Mouse (Mus musculus) kidney, adult 8-10 months (tissue): Measurements from ENCODE around the gene Rhbg.
"Not testable (repeated sequence)": the region's sequence is repeated elsewhere in the genome, so short reads cannot be mapped to it uniquely, and the experiment has no call there.

Experiments
- DNase-seq, 2 experiments: peaks; one replicate each; pipeline ENCODE4 v3.0.0; 2022

The Rhbg gene

DNA sequence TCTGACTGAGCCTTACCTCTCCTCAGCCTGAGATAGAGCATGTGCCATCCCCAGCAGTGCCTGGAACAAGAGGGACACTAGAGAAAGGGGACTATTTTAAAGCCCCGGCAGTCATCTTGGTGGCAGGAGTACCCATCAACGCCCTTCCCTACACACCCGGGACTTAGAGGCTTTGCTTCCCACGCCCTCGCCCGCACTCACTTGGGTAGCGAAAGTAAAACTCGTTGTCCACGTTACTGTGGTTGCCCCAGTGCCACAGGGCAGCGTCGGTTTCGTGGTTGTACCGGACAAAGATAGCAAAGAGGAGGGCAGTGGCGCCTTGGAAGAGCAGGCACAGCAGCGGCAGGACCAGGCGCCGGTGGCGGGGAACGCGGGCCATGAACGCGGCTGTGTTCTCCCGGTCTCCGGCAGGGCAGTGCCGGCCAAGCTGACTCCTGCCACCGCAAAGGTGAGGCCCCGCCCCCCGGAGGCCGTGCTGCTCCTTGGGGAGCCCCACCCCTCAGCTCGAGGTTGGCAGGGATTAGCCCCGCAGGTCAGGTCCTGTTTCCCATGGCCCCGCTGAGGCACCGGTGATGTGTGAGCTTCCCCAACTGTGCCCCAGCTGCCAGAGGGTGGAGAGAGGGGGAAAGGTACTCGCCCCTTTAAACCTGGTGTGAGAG is at the start of gene Rhbg:
Gene Rhbg, minus strand, starts transcription at position 442 of the 659 bp plus-strand sequence.
- DNase-seq = peak; percentile 76 to 78

DNA sequence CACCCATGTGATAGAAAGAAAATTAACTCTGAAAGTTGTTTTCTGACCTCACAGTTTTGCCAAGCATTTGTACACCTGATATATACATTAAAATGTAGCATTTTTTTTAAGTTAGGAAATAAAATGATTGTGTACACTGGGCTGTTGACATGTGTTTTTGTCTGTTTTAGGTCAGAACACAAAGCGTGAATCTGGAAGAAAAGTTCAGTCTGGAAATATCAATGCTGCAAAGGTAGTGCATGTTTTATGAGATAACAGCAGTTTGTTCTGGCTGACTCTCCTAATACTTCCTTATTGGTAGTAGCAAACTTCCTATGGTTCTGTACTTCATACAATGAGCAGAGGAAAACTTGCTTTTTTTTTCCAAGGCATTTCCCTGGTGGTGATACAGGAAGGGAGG is 44.7 kb upstream of the Rhbg start:
- no peak for DNase-seq

DNA sequence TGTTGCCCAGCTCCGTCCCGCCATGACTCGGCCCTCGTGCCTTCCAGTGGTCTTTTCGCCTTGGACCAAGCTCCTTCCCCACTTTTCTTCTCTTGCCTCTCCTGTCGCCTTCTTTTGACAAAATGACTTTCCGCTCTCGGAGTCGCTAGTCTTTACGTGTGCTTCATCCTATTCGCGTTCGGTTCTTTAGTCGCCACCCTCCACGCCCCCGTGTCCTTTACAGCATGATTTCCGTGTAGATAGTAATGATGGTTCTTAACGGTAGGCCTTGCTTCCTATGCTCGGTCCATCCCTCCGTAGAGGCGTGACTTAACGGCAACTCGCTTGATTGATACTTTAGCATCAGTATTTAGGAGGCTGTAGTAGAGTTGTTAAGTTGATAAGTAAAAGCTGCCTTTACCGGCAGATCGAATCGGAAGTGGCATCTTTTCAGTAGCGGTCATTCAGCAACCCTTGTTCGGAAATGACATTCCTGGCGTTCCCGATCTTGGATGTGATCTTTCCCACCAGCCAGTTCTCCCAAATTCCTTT is 42.9 kb upstream of the Rhbg start:
- no peak for DNase-seq

DNA sequence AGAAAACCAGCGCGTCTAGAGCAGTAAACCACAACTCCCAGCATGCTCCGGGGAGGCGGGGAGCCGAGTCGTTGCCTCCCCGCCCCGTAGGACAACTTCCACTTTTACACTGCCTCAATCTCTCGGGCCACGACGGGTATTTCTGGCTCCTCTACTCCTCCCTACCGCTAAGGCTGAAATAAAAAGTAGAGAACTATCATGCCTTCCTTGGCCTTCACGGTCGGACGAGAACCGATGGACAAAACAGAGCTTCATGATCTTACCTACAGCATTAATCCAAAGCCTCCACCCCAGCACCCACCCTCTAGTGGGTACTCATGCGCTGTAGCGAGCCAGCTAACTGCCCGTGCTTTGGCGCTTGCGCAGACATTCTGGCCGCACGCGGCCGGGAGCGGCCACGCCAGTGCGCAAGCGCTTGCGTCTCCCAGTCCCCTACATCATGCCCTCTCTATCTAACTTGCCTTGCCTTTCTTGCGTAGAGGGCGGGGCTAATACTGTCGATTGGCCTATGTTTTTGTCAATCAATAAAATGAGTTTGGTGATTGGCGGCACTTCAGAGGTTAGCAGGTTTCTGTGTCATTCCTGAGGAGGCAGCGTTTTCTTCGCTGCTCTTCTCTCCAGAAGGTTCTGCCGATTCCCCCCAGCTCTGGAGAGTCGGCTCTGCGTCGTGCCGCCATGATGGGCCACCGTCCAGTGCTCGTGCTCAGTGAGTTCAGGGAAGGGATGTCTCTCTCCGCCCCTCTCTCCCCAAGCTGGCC is 42.2 kb upstream of the Rhbg start, which contains the start of the genes Tsacc and Cct3:
Gene Tsacc, minus strand, starts transcription at position 439 of the 758 bp plus-strand sequence.
Gene Cct3, plus strand, starts transcription at position 556 of the 758 bp plus-strand sequence.
- peak; percentile 97 to 98 for DNase-seq

DNA sequence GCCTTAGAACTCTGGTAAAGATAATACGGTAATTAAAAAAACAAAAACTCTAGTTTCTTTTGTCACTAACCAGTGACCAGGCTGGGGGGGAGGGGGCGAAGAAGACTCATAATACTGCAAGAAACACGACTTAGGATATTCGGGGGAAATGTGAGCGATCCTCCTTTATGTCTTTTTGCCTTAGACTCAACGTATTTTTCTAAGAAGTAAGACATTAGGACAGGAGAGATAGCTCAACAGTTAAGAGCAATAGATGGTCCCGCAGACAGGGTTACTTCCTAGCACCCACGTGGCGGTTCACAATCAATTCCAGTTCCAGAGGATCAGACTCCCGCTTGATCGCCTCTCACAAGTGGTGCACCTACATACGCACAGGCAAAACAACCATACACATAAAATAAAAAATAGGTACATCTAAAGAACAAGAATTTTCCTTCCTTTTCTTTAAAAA is 41.6 kb upstream of the Rhbg start:
- DNase-seq = no peak

DNA sequence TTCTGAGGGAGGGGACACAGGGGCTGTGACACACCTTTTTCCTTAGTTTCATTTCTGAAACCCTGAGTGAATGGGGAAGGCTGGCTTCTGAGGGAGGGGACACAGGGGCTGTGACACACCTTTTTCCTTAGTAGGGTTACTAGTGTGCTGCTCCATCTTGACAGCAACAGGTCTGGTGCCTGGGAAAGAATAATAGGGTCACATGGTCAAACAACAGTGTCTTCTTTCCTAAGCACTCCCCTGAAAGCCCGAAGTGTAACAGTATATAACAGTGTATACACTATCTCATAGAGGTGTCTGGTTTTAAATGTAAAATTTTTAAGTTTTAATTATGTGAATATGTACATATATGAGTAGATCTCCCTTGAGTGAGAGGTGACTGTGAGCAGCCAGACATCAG is 40.8 kb upstream of the Rhbg start:
- not testable (repeated sequence) for DNase-seq

DNA sequence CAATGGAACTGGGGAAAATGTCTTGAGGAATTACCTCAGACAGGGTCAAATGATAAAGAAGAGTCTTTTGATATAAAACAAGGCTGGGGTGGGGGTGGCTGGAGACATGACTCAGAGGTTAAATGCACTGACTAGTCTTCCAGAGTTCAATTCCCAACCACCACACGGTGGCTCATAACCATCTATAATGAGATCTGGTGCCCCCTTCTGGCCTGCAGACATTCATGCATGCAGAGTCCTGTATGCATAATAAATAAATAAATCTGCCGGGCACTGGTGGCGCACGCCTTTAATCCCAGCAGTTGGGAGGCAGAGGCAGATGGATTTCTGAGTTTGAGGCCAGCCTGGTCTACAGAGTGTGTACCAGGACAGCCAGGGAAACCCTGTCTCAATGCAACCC is 37.5 kb upstream of the Rhbg start:
- peak; percentile 17 to 24 for DNase-seq

DNA sequence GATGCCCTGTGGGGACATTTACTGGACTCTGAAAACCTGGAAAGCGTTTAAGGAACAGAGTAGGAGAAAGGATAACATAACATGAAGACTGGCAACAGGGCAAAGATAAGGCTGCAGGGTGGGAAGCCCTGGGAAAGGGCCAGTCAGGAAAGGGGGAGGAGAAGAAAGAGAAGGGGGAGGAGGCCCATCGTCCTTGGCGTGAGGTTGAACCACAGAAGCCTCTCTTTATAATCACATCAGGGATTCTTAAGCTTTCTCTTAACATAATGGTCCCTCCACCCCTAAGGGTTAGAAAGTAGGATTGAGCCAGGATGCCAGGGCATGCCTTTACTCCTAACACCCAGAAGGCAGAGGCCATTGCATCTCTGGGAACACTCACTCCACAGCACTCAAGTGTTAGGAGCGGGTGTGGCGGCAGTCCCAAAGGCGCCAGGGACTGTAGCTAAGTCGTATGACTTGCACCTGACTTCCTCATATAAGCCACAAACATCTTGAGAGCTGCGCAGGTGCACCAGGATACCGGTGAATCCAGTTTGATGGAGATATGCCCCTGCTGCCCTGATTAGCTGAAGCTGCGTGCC is 33.7 kb upstream of the Rhbg start:
- DNase-seq = not testable (repeated sequence)

DNA sequence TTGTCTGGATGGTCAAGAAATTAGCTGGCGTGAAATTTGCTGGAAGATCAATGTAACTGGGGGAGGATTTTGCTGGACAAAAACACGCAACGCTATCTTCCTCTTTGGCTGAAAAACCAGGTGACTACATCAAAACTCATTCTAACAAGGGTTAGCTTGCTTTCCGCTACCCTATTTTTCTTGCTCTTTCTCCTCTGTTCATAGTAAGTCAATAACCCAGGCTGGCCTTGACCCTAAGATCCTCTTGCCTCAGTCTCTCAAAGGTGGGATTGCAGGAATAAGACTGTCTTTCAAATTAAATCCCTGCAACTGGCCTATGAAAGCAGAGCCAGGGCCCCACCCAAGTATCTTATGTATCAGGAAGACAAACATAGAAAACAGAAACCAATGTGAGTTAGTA is 32.6 kb upstream of the Rhbg start, which contains the start of gene Gm38392:
Gene Gm38392, minus strand, starts transcription at position 101 of the 400 bp plus-strand sequence.
- DNase-seq = no peak

DNA sequence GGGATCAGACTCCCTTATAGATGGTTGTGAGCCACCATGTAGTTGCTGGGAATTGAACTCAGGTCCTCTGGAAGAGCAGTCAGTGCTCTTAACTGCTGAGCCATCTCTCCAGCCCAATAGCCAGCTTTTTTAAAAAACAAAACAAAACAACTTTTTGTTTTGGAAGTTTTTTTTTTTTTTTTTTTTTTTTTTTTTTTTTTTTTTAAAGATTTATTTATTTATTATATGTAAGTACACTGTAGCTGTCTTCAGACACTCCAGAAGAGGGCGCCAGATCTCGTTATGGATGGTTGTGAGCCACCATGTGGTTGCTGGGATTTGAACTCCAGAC is 31.0 kb upstream of the Rhbg start:
- not testable (repeated sequence) for DNase-seq

DNA sequence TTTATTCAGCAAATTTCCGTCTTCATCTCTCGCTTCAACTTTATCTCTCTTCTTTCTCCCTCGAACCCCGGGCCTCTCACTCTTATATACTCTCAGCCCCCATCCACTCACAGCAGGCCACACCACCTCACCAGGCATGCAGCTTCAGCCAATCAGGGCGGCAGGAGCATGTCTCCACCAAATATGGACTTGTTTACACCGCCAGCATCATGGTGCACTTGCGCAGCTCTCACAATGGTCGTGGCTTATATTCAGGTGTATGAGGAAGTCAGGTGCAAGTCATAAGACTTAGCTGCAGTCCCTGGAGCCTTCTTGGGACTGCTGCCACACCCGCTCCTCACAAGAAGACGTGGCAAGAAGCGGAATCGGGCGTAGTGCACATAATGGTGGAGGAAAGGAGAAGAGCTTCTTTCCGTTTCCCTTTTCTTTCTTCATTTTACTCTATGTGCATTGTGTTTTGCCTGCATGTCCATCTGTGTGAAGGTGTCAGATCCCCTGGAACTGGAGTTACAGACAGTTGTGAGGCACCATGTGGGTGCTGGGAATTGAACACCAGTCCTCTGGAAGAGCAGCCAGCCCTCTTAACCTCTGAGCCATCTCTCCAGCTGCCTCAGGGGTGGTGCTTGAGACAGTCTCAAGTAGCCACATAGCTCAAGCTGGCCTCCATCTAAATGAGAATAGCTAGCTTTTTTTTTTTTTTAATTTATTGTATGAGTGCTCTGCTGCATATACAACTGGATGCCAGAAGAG is 30.5 kb upstream of the Rhbg start:
- DNase-seq = not testable (repeated sequence)

DNA sequence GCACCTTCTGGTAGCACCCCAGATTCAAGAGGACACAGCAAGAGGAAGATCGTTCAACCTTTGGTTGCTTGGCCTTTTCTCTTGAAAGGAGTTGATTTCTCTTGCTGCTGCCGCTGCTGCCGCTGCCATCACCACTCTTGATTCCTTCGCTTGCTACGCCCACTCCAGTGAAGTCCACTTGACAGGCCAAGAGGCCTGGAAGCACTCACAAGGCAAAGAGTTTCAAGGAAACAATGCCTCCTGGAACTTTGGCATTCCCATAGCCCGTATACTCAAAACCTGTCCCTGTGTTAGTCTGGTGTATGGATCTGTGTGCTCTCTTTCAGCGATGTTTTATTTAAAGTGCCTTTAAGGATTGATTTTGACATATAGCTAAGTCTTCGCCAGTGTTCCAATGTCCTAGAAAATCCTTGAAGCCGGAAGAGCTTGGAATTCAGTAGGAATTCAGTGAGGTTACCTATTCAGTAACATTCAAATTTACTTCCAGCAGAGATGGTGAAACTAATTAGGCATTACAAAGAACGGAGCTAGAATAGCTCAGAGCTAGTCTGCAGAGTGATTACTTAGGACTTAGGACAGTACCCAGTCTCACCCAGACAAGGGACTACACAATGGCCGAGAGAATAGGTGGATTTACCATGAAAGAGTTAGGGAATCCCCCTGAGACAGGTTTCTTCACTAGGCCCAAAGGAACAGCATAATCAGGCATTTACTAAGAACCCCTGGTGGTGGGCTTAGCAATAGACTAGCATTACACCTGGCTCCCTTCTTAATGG is 26.8 kb upstream of the Rhbg start:
- not testable (repeated sequence) for DNase-seq

DNA sequence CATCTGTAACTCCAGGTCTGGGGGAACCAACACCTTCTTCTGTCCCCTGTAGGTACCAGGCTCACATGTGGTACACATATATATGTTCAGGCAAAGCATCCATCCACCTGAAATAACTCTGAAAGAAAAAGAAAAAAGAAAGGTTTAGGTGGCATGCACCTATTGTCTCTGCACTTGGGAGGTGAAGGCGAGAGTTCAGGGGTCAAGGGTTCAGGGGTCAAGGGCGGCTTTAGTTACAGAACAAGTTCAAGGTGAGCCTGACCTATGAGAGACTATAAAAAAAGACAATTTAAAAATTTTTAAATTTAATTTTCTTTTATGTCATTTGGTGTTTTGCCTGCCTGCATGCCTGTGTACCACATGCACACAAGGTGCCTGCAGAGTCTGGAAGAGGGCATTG is 25.5 kb upstream of the Rhbg start:
- DNase-seq = no peak

DNA sequence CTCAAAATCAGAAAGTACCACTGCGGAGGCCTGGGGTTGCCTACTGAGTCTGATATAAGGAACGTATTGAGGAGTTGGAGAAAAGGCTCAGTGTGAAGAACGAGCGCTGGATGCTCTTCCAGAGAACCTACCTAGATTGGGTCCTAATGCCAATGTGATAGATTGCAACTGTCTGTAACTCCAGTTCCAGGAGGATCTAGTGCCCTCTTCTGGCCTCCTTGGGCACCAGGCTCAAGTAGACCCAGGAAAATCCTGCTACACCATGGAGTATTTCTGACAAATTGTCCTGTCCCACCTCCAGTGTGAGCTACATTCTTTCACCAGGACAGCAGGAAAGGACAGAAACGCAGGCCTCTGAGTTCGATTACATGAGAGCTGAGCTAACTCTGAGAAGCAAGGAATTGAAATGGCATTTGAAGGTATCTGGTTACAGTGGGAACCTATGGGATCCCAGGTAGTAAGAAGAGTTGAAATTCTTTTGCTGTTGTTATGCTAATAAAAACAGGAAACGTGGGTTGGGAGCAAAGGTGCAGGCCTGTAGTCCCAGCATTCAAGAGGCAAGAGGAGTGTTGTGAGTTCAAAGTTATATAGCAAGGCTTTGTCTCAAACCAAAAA is 22.1 kb upstream of the Rhbg start:
- peak in 1 of 2 experiments; percentile 47 for DNase-seq

DNA sequence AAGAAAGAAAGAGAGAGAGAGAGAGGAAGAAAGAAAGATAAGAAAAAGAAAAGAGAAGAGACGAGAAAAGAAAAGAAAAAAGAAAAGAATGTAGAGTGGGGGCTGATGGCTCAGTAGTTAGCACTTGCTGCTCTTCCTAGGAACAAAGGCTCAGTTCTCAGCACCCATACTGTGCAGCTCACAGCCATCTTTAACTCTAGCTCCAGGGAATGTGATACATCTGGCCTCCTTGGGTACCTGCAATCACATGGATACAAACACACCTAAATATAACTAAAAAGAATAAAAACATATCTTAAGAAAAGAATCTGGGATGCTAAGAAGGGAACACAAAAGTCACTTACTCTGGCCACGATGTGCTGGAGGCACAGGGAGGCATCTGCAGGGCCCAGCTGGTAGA is 21.6 kb upstream of the Rhbg start:
- DNase-seq = no peak

DNA sequence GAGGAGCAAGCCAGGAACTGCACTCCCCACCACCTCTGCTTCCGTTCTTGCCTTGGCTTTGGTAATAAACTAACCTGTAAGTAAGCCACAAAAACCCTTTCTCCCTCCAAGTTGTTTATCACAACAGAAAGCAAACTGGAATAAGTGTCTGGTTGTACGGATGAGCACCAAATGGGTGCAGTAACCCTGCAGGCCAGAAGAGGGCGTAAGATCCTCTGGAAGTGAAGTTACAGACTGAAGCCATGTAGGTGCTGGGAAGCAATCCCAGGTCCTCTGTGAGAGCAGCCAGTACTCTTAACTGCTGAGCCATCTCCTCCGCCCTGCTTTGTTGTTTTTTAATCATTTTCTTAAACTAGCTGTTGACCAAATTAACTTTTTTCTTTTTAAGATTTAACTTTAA is 19.5 kb upstream of the Rhbg start:
- DNase-seq = no peak

DNA sequence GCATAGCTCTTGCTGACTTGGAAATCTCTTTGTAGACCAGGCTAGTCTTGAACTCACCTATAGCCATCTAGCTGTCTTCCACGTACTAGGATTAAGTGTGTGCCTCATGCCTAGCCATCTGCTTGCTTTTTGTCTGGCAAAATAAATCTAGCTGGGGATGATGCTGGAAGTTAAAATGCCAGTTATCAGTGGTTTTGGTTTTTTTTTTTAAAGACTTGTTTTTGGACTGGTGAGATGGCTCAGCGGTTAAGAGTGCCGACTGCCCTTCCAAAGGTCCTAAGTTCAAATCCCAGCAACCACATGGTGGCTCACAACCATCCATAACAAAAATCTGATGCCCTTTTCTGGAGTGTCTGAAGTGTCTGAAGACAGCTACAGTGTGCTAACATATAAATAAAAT is 17.4 kb upstream of the Rhbg start:
- DNase-seq = no peak

DNA sequence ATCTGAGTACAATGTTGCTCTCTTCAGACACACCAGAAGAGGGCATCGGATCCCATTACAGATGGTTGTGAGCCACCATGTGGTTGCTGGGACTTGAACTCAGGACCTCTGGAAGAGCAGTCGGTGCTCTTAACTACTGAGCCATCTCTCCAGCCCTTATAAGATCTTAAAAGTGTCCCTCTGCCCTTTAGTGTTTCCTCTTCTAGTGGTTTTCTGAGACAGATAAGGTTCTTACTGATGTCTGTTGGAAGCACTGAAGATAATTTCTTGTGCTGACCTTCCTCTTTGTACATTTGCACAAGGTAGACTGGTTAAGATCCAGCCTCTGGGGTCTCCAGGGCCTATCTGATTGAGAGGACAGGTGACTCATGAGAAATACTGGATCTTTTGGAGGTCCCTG is 16.8 kb upstream of the Rhbg start:
- not testable (repeated sequence) for DNase-seq

DNA sequence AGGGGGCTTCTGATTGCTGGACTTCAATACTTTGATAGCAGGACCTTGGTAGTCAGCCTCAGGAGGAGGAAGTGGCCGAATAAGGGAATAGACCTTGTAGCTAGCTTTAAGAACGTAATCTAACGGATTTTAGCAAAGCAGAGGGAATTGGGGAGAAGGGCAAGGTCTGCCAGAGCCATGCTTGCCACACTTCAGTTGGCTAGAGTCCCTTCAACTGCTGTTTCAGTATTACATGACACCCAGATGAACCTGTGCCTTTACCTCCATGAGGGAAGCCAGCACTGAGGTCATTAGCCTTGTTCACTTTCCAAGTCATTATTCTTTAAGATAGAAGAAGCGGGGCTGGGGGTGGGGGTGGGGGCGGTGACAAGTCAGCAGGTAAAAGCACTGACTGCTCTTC is 14.5 kb upstream of the Rhbg start:
- DNase-seq = no peak

DNA sequence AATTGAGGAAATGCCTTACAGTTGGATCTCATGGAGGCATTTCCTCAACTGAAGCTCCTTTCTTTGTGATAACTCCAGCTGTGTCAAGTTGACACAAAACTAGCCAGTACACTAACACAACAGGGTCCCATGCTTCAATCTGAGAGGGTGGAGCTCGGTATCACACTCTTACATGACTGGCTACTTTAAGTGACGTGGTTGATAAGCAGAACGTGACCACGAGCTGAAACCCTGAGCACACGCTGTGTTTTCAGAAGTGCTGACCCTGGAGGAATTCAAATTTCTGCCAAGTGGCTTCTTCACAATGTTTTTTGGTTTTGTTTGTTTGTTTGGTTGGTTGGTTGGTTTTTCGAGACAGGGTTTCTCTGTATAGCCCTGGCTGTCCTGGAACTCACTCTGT is 13.5 kb upstream of the Rhbg start:
- DNase-seq = not testable (repeated sequence)

DNA sequence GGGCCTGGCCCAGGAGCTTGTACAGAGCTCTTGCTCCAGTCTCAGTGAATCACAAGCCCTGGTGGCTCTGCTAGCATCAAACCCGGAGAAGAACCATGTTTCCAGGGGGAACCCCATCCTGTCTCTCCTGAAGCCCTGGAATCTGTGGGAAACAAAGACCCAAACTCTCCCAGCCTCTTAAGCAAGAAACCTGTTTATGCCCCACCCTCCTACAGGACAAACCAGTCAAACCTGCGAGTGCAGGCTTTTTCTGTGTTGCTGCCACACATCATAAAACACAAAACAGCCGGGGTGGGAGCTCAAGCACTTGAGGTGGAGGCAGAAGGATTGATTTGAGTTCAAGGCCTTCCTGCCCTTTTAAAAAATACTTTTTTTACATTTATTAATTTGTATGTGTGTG is 7.8 kb upstream of the Rhbg start:
- no peak for DNase-seq

DNA sequence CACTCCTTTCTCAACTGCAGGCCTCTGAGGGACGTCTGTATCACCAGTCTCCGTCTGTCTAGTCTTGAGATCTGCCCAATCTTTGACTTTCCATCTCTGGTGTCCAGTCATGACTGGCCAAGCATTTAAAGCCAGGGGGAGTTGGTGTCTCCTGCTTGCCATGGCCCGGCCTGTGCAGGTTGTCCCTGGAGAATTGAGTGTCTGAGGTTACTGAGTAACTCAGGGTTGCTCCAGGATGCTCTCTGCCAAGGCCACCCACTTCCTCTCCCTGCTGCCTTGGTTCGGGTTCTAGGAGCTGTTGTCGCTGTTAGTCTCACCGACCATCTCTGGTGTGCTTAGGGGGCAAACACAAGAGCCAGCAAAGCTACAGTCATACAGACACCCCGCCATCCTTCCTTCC is 1.9 kb upstream of the Rhbg start:
- no peak for DNase-seq
